Mouse (Mus musculus): Measurements from ENCODE around the gene Aldh1a1. TPM values are rescaled to one million over a fixed set of nuclear protein-coding genes. Genes with fewer than 3 reads are reported as not detected.

Aldh1a1 gene
- polyA plus RNA-seq, 1 experiment from 2014 or later: 1.3 TPM

DNA sequence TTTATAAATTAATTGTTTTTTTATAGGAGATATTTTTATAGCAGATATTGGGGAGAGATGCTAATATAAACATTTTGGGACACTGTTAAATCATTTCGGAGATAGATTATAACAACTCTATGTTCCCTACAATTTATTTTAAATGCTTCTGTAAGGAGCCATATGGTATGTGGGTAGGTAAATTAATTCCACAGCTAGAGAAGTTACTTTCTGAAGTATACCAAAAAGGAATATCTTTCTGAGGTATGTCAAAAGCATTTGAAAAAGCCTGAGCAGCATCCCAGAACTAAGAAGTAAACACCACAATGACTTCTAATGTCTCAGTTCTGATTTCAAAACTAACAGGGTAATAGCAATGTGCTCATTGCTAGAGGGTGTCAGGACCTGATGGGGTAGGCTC lies 49.4 kb downstream of the Aldh1a1 start:
- no peak overlapping the region for H3K9ac ChIP-seq (ENCODE audit: low read depth, low read length)
- 50% methylated on average over 1 of the region's 1 CpGs for WGBS (ENCODE audit: insufficient replicate concordance)
- no peaks in the 10 kb centered on the region for H3K27me3 ChIP-seq (ENCODE audit: control insufficient read depth, insufficient read depth, low read depth, low read length)
- no peaks in the 10 kb centered on the region for H3K36me3 ChIP-seq (ENCODE audit: control insufficient read depth, insufficient read depth)
- no peak for ATAC-seq (ENCODE audit: low read depth)
- H3K4me3 ChIP-seq (ENCODE audit: low read depth, low read length): no peak overlapping the region
- no peak overlapping the region for H3K4me2 ChIP-seq (ENCODE audit: low read depth, low read length)
- H3K27ac ChIP-seq (ENCODE audit: low read length): no peak overlapping the region
- H3K9me3 ChIP-seq (replicated peaks; ENCODE audit: control insufficient read depth, low read length): no peaks in the 10 kb centered on the region
- H3K4me1 ChIP-seq (ENCODE audit: control insufficient read depth, low read depth, low read length): no peaks in the 10 kb centered on the region

DNA sequence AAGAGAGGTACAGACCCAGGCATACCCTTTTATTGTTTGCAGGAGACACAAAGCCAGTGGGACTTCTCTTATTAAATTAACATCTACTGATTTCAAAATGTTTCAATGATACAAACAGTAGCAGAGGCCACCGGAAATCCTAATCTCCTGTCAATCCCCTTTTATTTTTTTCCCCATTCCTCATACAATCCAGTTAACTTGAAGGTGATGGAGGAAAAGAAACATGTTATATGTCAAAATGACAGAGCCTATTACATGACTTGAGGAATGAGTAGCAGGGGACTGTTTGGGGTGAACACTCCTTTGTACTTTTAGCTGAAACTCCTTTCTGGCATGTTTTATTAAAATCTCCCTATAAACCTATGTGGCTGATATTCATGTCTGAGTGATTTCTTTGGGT lies 51.3 kb downstream of the Aldh1a1 start:
- Histone ChIP-seq H3K36me3 (ENCODE audit: control insufficient read depth, insufficient read depth) (no peaks in the 10 kb centered on the region), H3K9ac (ENCODE audit: low read depth, low read length) (no peak overlapping the region), H3K27ac (ENCODE audit: low read length) (no peak overlapping the region), H3K4me3 (ENCODE audit: low read depth, low read length) (no peak overlapping the region), H3K9me3 (replicated peaks; ENCODE audit: control insufficient read depth, low read length) (no peaks in the 10 kb centered on the region), H3K4me1 (ENCODE audit: control insufficient read depth, low read depth, low read length) (no peaks in the 10 kb centered on the region), H3K4me2 (ENCODE audit: low read depth, low read length) (no peak overlapping the region), H3K27me3 (ENCODE audit: control insufficient read depth, insufficient read depth, low read depth, low read length) (no peaks in the 10 kb centered on the region)
- no peak for ATAC-seq (ENCODE audit: low read depth)
- 62% methylated on average over 1 of the region's 1 CpGs for WGBS (ENCODE audit: insufficient replicate concordance)

DNA sequence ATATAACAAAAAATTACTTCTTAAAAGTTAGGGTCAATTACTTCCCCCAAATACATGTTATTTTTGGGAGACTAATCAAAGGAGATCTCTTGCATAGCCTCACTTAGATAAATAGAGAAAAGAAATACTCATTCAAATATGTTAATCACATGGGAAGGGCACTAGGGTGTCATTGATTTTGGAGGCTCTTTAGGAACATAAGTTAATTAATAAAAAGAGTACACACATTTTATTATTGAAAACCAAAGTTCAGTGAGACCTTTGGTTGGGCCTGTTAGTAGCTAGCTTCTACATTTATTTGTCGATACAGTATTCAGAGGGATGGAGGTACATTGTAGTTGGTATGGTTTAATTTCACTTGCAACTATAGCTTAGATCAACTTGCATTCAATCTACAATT lies 52.4 kb downstream of the Aldh1a1 start:
- no peaks in the 10 kb centered on the region for H3K9me3 ChIP-seq (replicated peaks; ENCODE audit: control insufficient read depth, low read length)
- H3K4me2 ChIP-seq (ENCODE audit: low read depth, low read length): no peak overlapping the region
- H3K27ac ChIP-seq (ENCODE audit: low read length): no peak overlapping the region
- H3K4me3 ChIP-seq (ENCODE audit: low read depth, low read length): no peak overlapping the region
- H3K9ac ChIP-seq (ENCODE audit: low read depth, low read length): no peak overlapping the region
- ATAC-seq (ENCODE audit: low read depth): no peak
- H3K4me1 ChIP-seq (ENCODE audit: control insufficient read depth, low read depth, low read length): no peaks in the 10 kb centered on the region
- no peaks in the 10 kb centered on the region for H3K36me3 ChIP-seq (ENCODE audit: control insufficient read depth, insufficient read depth)
- no peaks in the 10 kb centered on the region for H3K27me3 ChIP-seq (ENCODE audit: control insufficient read depth, insufficient read depth, low read depth, low read length)
- WGBS (ENCODE audit: insufficient replicate concordance): 76% methylated on average over 1 of the region's 1 CpGs

DNA sequence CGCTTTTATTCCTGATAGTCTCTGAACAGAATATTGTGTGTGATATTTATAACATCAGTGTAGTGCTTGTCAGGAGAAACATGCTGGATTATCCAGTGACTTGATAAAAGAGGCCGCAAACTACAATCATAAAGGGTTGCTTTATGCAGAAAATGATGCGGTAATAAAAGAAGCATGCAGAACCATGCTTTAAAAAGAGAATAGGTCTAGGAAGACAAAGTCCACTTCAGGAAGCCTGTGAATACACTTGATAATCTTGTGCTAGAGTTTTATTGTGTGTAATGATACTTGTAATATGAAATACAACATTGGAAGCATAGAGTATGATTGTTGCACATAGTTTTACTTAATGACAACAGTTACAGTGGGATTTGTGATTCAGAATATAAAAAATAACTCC lies 54.5 kb downstream of the Aldh1a1 start:
- no peak for ATAC-seq (ENCODE audit: low read depth)
- 78% methylated on average over 3 of the region's 3 CpGs for WGBS (ENCODE audit: insufficient replicate concordance)
- no peak overlapping the region for H3K9ac ChIP-seq (ENCODE audit: low read depth, low read length)

DNA sequence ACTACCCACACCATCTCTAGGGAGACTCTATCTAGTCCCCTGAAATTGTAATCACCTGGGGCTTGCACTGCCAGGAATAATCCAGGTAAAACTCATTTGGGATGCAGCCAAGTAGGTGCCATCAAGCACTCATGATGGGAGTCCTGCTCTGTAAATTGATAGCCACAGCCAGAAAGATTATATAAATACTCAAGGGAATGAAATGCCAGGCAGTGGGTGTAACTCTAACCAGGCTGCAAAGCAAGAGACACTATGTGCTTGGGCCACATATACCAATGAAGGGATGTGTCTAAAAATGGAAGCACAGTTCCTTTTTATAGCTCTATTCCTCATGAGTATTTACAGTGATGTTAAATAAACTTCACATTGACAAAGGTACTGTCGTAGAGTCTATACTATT lies 56.9 kb downstream of the Aldh1a1 start:
- no peaks in the 10 kb centered on the region for H3K9me3 ChIP-seq (replicated peaks; ENCODE audit: control insufficient read depth, low read length)
- WGBS (ENCODE audit: insufficient replicate concordance): 82% methylated on average over 1 of the region's 1 CpGs
- H3K4me1 ChIP-seq (ENCODE audit: control insufficient read depth, low read depth, low read length): no peaks in the 10 kb centered on the region
- ATAC-seq (ENCODE audit: low read depth): no peak
- H3K36me3 ChIP-seq (ENCODE audit: control insufficient read depth, insufficient read depth): no peaks in the 10 kb centered on the region
- H3K9ac ChIP-seq (ENCODE audit: low read depth, low read length): no peak overlapping the region
- H3K27ac ChIP-seq (ENCODE audit: low read length): no peak overlapping the region
- no peak overlapping the region for H3K4me2 ChIP-seq (ENCODE audit: low read depth, low read length)
- no peak overlapping the region for H3K4me3 ChIP-seq (ENCODE audit: low read depth, low read length)
- no peaks in the 10 kb centered on the region for H3K27me3 ChIP-seq (ENCODE audit: control insufficient read depth, insufficient read depth, low read depth, low read length)

More for the DNA sequence above, 54.5 kb downstream of the Aldh1a1 start:
- H3K4me1 ChIP-seq (ENCODE audit: control insufficient read depth, low read depth, low read length): no peaks in the 10 kb centered on the region
- no peaks in the 10 kb centered on the region for H3K36me3 ChIP-seq (ENCODE audit: control insufficient read depth, insufficient read depth)
- H3K27ac ChIP-seq (ENCODE audit: low read length): no peak overlapping the region
- H3K4me3 ChIP-seq (ENCODE audit: low read depth, low read length): no peak overlapping the region
- H3K4me2 ChIP-seq (ENCODE audit: low read depth, low read length): no peak overlapping the region
- no peaks in the 10 kb centered on the region for H3K9me3 ChIP-seq (replicated peaks; ENCODE audit: control insufficient read depth, low read length)
- H3K27me3 ChIP-seq (ENCODE audit: control insufficient read depth, insufficient read depth, low read depth, low read length): no peaks in the 10 kb centered on the region

DNA sequence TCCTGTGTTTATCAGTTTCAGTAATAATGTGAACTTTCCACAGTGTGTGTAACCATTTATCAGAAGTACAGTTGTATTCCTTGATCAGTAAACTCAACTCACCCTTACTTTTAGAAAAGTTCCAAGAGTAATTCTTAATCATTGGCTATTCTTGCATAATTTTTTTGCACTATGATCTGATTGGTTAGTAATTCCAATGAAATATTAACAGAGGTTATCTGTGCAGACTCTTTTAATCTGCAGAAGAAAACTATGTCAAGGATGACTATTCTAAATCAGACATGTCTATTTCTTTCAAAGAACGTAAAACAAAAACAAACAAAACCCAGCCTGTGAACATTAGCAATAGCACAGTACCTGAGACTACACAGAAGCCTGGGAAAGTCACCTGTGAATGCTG lies 62.9 kb downstream of the Aldh1a1 start:
- no peak overlapping the region for H3K4me3 ChIP-seq (ENCODE audit: low read depth, low read length)
- 67% methylated on average over 1 of the region's 1 CpGs for WGBS (ENCODE audit: insufficient replicate concordance)
- H3K9ac ChIP-seq (ENCODE audit: low read depth, low read length): no peak overlapping the region
- H3K4me1 ChIP-seq (ENCODE audit: control insufficient read depth, low read depth, low read length): peaks cover 5% of the 10 kb centered on the region; the same call in 1 of the 2 replicates
- no peak for ATAC-seq (ENCODE audit: low read depth)
- no peaks in the 10 kb centered on the region for H3K27me3 ChIP-seq (ENCODE audit: control insufficient read depth, insufficient read depth, low read depth, low read length)
- no peak overlapping the region for H3K4me2 ChIP-seq (ENCODE audit: low read depth, low read length)
- no peaks in the 10 kb centered on the region for H3K9me3 ChIP-seq (replicated peaks; ENCODE audit: control insufficient read depth, low read length)
- H3K27ac ChIP-seq (ENCODE audit: low read length): no peak overlapping the region
- no peaks in the 10 kb centered on the region for H3K36me3 ChIP-seq (ENCODE audit: control insufficient read depth, insufficient read depth)

DNA sequence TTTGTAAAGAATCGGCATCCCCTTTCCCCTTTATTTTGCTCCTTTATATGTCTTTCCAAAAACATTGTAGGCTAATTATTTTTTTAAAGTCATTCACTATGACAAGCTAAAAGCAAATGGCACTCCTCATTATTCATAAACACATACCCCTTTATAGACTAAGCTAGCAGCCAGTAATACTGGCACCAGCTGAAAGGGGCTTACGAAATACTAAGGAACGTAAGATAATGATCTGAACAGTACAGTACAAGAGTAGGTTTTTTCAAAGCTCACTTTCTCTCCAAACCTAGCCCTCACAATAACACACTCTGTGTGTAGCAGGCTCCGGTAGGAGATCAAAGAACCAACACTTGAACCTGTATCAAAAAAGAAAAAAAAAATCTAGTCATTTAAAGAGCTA lies 64.7 kb downstream of the Aldh1a1 start:
- H3K4me1 ChIP-seq (ENCODE audit: control insufficient read depth, low read depth, low read length): peaks cover 5% of the 10 kb centered on the region; the same call in 1 of the 2 replicates
- no peaks in the 10 kb centered on the region for H3K9me3 ChIP-seq (replicated peaks; ENCODE audit: control insufficient read depth, low read length)
- no peak overlapping the region for H3K4me3 ChIP-seq (ENCODE audit: low read depth, low read length)
- H3K27ac ChIP-seq (ENCODE audit: low read length): no peak overlapping the region
- no peak overlapping the region for H3K4me2 ChIP-seq (ENCODE audit: low read depth, low read length)
- H3K27me3 ChIP-seq (ENCODE audit: control insufficient read depth, insufficient read depth, low read depth, low read length): no peaks in the 10 kb centered on the region
- no peaks in the 10 kb centered on the region for H3K36me3 ChIP-seq (ENCODE audit: control insufficient read depth, insufficient read depth)
- H3K9ac ChIP-seq (ENCODE audit: low read depth, low read length): no peak overlapping the region
- 72% methylated on average over 4 of the region's 4 CpGs for WGBS (ENCODE audit: insufficient replicate concordance)
- no peak for ATAC-seq (ENCODE audit: low read depth)

DNA sequence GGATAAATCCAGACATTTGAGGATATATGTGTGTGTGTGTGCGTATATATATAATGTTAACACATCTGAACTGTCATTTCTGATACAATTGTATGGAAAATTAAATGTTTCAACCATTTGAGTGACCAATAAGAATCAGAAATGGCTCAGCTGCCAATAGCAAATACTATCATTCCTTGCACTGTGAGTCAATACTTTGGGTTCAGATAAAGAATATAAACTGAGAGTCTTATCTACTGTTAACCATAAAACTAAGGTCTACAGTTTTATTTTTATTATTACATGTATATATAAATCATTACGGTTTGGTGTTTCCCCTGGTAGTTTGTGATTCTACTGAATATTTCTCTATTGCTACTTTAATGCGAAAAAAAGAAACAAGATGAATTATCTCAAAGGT lies 65.6 kb downstream of the Aldh1a1 start:
- H3K27me3 ChIP-seq (ENCODE audit: control insufficient read depth, insufficient read depth, low read depth, low read length): no peaks in the 10 kb centered on the region
- 69% methylated on average over 3 of the region's 3 CpGs for WGBS (ENCODE audit: insufficient replicate concordance)
- H3K4me3 ChIP-seq (ENCODE audit: low read depth, low read length): no peak overlapping the region
- H3K4me2 ChIP-seq (ENCODE audit: low read depth, low read length): no peak overlapping the region
- H3K4me1 ChIP-seq (ENCODE audit: control insufficient read depth, low read depth, low read length): peaks cover 5% of the 10 kb centered on the region; the same call in 1 of the 2 replicates
- H3K9ac ChIP-seq (ENCODE audit: low read depth, low read length): no peak overlapping the region
- H3K27ac ChIP-seq (ENCODE audit: low read length): no peak overlapping the region
- H3K36me3 ChIP-seq (ENCODE audit: control insufficient read depth, insufficient read depth): no peaks in the 10 kb centered on the region
- no peaks in the 10 kb centered on the region for H3K9me3 ChIP-seq (replicated peaks; ENCODE audit: control insufficient read depth, low read length)
- ATAC-seq (ENCODE audit: low read depth): no peak; the same call in 1 of the 2 replicates

DNA sequence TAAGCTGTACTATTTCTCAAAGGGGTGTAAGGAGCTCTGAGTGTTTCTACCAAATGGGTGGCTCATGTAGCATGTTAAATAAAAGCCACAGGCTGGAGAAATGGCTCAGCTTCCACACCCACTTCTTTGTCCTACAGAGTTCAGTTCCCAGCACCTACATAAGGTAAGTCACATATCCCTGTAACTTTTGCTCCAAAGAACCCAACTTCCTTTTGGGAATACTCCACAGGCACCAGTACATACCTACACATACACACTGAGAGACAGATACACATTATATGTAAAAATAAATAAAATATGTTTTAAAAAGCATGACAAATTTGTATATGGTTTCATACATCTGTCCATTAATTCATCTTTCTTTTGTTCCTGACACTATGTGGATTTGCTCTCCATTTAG lies 66.0 kb downstream of the Aldh1a1 start:
- Histone ChIP-seq H3K4me3 (ENCODE audit: low read depth, low read length) (no peak overlapping the region), H3K27ac (ENCODE audit: low read length) (no peak overlapping the region), H3K9me3 (replicated peaks; ENCODE audit: control insufficient read depth, low read length) (no peaks in the 10 kb centered on the region), H3K9ac (ENCODE audit: low read depth, low read length) (no peak overlapping the region), H3K4me2 (ENCODE audit: low read depth, low read length) (no peak overlapping the region), H3K4me1 (ENCODE audit: control insufficient read depth, low read depth, low read length) (peaks cover 5% of the 10 kb centered on the region; the same call in 1 of the 2 replicates), H3K27me3 (ENCODE audit: control insufficient read depth, insufficient read depth, low read depth, low read length) (no peaks in the 10 kb centered on the region), H3K36me3 (ENCODE audit: control insufficient read depth, insufficient read depth) (no peaks in the 10 kb centered on the region)
- peak; percentile 54 for ATAC-seq (ENCODE audit: low read depth)

DNA sequence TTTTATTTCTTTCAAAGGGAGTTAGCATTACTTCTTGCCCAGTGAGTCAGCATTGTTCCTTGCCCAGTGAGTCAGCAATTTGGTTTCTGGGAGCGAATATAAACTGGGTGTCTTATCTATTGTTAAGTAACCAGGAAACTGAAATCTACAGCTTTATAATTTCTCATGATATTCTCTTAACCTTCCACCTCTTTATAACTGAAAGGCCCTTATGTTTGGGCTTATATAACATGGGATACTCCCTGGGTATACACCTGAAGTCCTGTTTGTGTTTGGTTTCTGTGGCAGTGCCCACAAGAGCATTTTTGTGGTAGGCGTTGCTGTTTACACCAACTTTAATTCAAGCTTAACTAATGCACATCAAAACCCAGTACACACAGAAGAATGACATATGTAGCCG lies 66.4 kb downstream of the Aldh1a1 start:
- Histone ChIP-seq H3K4me1 (ENCODE audit: control insufficient read depth, low read depth, low read length) (peaks cover 5% of the 10 kb centered on the region; the same call in 1 of the 2 replicates), H3K36me3 (ENCODE audit: control insufficient read depth, insufficient read depth) (no peaks in the 10 kb centered on the region), H3K4me3 (ENCODE audit: low read depth, low read length) (no peak overlapping the region), H3K27me3 (ENCODE audit: control insufficient read depth, insufficient read depth, low read depth, low read length) (no peaks in the 10 kb centered on the region), H3K9ac (ENCODE audit: low read depth, low read length) (no peak overlapping the region), H3K27ac (ENCODE audit: low read length) (no peak overlapping the region), H3K9me3 (replicated peaks; ENCODE audit: control insufficient read depth, low read length) (no peaks in the 10 kb centered on the region), H3K4me2 (ENCODE audit: low read depth, low read length) (no peak overlapping the region)
- ATAC-seq (ENCODE audit: low read depth): peak; percentile 84
- WGBS (ENCODE audit: insufficient replicate concordance): 55% methylated on average over 3 of the region's 3 CpGs
